Mouse (Mus musculus): Measurements from ENCODE around the gene Fnbp1. TPM values are rescaled to one million over a fixed set of nuclear protein-coding genes. Genes with fewer than 3 reads are reported as not detected.

Gene Fnbp1
- polyA plus RNA-seq, 1 experiment, result 126 TPM

DNA sequence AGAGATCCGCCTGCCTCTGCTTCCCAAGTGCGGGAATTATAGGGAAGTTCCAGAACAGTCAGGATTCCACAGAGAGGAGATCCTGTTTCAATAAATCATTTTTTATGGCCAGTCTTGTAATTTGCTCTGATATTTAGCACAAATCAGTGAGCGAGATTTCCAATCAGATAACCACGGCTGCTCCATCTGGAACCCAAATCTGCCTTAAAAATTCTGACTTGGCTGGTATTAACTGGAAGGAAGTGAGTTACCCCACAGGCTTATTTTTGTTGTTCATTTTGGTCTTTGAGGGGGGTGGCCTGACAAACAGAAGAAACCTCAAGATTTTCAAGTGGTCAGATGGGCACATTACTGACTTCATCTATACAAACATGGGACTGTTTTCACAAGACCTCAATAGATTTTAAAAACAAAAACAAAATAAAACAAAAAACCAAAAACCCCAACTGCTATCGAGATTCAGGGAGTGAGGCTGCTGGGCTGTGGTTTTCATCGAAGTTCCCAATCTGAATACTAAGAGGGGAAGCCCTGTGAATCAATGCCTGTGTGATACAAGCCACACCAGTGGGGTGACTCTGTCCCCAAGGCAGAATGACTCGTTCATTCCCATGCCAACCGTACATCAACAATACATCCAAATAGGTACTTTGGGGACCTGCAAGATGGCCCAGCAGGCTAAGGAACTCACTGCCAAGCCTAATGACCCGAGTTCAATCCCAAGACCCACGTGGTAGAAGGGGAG lies 23.0 kb downstream of the Fnbp1 start:
- Histone ChIP-seq H3K27ac (ENCODE audit: insufficient read depth, low read length) (peak overlapping the region; percentile 1; the same call in 1 of the 2 replicates), H3K4me1 (ENCODE audit: control insufficient read depth, insufficient read depth, low read length) (0 out of 2 replicates have a peak, but pooled peaks cover 1% of the 10 kb centered on the region), H3K4me3 (ENCODE audit: insufficient read depth, low read length) (no peak overlapping the region)
- TF ChIP-seq POLR2A (IDR thresholded peaks at IDR 0.05; ENCODE audit: extremely low read depth, insufficient read depth, low read length), result no peak
- no peak for TF ChIP-seq CTCF (IDR thresholded peaks at IDR 0.05; ENCODE audit: extremely low read depth, insufficient read depth, low read length)

- Histone ChIP-seq H3K4me3 (ENCODE audit: insufficient read depth, low read length) (no peak overlapping the region), H3K27ac (ENCODE audit: insufficient read depth, low read length) (no peak overlapping the region)
Measured at GRCm38 (mm10) chr2:31118211-31118610, 23.6 kb downstream of the Fnbp1 start.

DNA sequence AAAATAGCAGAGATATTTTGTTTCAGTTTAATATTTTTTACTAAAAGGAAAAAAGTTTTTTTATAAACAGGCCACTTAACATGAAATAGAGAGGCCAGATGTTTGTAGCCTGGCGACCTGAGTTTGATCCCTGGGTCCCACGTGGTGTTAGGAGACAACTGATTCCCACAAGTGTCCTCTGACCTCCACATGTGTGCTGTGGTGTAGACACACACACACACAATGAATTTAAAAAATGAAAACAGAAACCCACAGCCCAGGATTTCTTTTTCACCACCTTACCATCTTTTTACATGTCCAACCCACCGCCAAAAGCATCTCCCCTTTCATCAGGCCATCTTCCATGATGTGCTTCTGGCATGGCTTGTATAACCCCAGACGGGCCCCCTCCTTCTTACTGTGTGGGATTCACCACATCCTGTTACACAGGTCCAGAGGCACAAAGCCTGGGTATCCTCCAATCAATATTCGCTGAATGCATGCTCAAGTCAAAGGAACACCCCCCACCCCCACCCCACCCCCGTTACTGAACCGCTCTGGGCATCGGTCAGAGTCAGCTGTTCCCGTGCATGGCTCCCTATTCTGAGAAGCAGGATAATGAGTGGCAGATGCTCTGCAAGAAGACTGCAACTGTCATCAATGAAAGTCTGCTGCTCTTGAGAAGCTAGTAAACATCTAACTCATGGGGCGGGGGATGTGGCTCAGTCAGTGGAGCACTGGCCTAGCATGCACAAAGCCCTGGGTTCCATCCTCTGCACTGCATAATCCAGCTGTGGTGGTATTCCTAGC lies 25.7 kb downstream of the Fnbp1 start:
- Histone ChIP-seq H3K4me1 (ENCODE audit: control insufficient read depth, insufficient read depth, low read length) (peaks cover 6% of the 10 kb centered on the region), H3K4me3 (ENCODE audit: insufficient read depth, low read length) (no peak overlapping the region), H3K27ac (ENCODE audit: insufficient read depth, low read length) (no peak overlapping the region)
- TF ChIP-seq POLR2A (IDR thresholded peaks at IDR 0.05; ENCODE audit: extremely low read depth, insufficient read depth, low read length) (no peak), CTCF (IDR thresholded peaks at IDR 0.05; ENCODE audit: extremely low read depth, insufficient read depth, low read length) (no peak)

More at GRCm38 (mm10) chr2:31118211-31118610, 23.6 kb downstream of the Fnbp1 start:
- no peak for TF ChIP-seq POLR2A (IDR thresholded peaks at IDR 0.05; ENCODE audit: extremely low read depth, insufficient read depth, low read length)
- no peak for TF ChIP-seq CTCF (IDR thresholded peaks at IDR 0.05; ENCODE audit: extremely low read depth, insufficient read depth, low read length)
- 0 out of 2 replicates have a peak, but pooled peaks cover 1% of the 10 kb centered on the region for H3K4me1 ChIP-seq (ENCODE audit: control insufficient read depth, insufficient read depth, low read length)

GRCm38 (mm10) chr2:31115091-31115942 lies 26.5 kb downstream of the Fnbp1 start:
- TF ChIP-seq CTCF (IDR thresholded peaks at IDR 0.05; ENCODE audit: extremely low read depth, insufficient read depth, low read length) (no peak), POLR2A (IDR thresholded peaks at IDR 0.05; ENCODE audit: extremely low read depth, insufficient read depth, low read length) (no peak)
- no peak overlapping the region for H3K4me3 ChIP-seq (ENCODE audit: insufficient read depth, low read length)
- no peak overlapping the region for H3K27ac ChIP-seq (ENCODE audit: insufficient read depth, low read length)
- peaks cover 6% of the 10 kb centered on the region for H3K4me1 ChIP-seq (ENCODE audit: control insufficient read depth, insufficient read depth, low read length)

DNA sequence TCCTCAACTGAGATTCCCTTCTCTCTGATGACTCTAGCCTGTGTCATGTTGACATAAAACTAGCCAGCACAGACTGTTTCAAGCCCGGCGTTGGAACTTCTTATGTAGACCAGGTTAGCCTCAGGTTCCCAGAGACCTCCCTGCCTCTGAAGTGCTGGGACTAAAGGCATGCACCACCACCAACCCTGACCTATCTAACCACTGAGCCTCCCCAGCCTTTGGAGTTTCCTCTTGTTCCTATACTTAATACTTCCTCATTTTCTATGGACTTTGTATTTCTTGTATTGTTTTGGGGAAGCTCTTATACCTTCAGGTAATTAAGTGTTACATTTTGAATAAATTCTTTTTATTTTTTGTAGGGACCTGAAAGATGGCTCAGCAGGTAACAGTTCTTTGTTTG lies 27.6 kb downstream of the Fnbp1 start:
- Histone ChIP-seq H3K4me3 (ENCODE audit: insufficient read depth, low read length) (no peak overlapping the region), H3K27ac (ENCODE audit: insufficient read depth, low read length) (no peak overlapping the region), H3K4me1 (ENCODE audit: control insufficient read depth, insufficient read depth, low read length) (peaks cover 9% of the 10 kb centered on the region)
- TF ChIP-seq CTCF (IDR thresholded peaks at IDR 0.05; ENCODE audit: extremely low read depth, insufficient read depth, low read length), result no peak
- TF ChIP-seq POLR2A (IDR thresholded peaks at IDR 0.05; ENCODE audit: extremely low read depth, insufficient read depth, low read length), result no peak

DNA sequence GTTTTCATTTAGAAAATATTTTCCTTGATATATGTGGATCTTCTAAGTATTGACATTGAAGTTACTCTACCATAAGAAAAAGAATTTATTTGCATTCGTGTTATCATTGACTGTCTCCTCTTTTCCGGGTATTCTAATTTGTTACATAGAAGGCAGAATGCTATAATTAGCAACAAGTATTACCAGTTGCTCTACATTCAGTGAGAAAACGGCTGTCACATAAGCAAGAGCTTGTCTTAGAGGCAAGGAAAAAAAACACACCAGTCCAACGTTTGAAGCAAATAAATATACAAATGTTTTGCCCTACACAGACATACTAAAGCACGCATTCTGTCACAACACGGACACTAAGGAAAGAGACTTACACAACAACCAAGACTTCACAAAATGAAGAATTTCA lies 30.1 kb downstream of the Fnbp1 start:
- Histone ChIP-seq H3K4me3 (ENCODE audit: insufficient read depth, low read length) (no peak overlapping the region), H3K4me1 (ENCODE audit: control insufficient read depth, insufficient read depth, low read length) (peaks cover 16% of the 10 kb centered on the region), H3K27ac (ENCODE audit: insufficient read depth, low read length) (no peak overlapping the region)
- TF ChIP-seq POLR2A (IDR thresholded peaks at IDR 0.05; ENCODE audit: extremely low read depth, insufficient read depth, low read length) (no peak), CTCF (IDR thresholded peaks at IDR 0.05; ENCODE audit: extremely low read depth, insufficient read depth, low read length) (no peak)

DNA sequence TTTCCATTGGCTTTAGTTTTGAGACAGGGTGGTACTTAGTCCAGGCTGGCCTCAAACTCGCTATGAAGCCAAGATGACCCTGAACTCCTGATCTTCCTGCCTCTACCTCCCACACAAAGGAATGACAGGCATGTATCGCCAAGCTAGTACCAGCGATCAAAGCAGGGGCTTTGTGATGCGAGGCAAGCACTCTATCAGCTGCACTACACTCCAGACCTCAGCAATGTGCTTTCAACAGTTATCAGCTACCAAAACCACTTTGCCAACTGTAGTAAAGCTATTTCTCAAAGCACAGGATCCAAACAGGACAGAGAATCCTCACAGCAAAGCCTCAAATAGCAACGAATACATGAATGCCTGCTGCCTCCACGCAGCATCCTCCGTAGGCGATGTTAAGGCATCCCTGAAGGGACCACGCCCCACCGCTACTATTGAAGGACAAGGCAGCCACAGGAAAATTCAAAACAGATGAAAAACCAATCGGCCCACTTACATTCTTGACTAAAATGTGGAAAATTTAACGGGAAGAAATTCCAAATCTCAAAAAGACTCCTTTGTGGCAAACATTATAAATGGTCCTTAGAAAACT lies 31.8 kb downstream of the Fnbp1 start:
- Histone ChIP-seq H3K4me1 (ENCODE audit: control insufficient read depth, insufficient read depth, low read length) (peaks cover 16% of the 10 kb centered on the region), H3K27ac (ENCODE audit: insufficient read depth, low read length) (no peak overlapping the region), H3K4me3 (ENCODE audit: insufficient read depth, low read length) (no peak overlapping the region)
- TF ChIP-seq POLR2A (IDR thresholded peaks at IDR 0.05; ENCODE audit: extremely low read depth, insufficient read depth, low read length) (no peak), CTCF (IDR thresholded peaks at IDR 0.05; ENCODE audit: extremely low read depth, insufficient read depth, low read length) (no peak)

DNA sequence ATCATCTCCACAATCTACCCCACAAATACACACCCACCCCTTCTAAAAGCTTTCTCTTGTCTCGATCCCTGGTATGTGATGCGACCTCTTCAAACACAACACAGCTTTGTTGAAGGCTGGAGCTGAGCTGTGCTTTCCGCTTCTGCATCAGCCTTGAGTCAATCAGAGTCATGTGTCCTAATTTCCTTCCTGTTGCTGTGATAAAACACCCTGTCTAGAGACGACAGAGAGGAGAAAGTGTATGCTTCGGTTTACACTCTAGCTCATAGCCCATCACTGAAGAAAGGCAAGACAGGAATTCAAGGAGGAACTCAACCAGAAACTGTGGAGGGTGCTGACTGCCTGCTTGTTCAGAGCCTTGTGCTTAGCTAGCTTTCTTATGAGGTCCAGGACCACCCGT lies 33.6 kb downstream of the Fnbp1 start:
- no peak overlapping the region for H3K27ac ChIP-seq (ENCODE audit: insufficient read depth, low read length)
- no peak for TF ChIP-seq POLR2A (IDR thresholded peaks at IDR 0.05; ENCODE audit: extremely low read depth, insufficient read depth, low read length)
- no peak for TF ChIP-seq CTCF (IDR thresholded peaks at IDR 0.05; ENCODE audit: extremely low read depth, insufficient read depth, low read length)
- H3K4me1 ChIP-seq (ENCODE audit: control insufficient read depth, insufficient read depth, low read length), result peaks cover 16% of the 10 kb centered on the region
- no peak overlapping the region for H3K4me3 ChIP-seq (ENCODE audit: insufficient read depth, low read length)

All from cortical plate, adult 2 months (tissue).